Mouse (Mus musculus): ENCODE measurements at regions not wholly inside any gene's neighbourhood (a gene's known extent, or its start where the extent isn't known, plus 50 kb on each side); places are given as distances from the start of the nearest gene placed in this dataset.

GRCm38 (mm10) chr19:18146494-18146893 is 309.1 kb upstream of the Pcsk5 start:
- WGBS: 47% methylated on average over 3 of the region's 3 CpGs

GRCm38 (mm10) chr19:18130936-18131335 is 293.5 kb upstream of the Pcsk5 start:
- Histone ChIP-seq H3K9me3 (replicated peaks; ENCODE audit: low read length) (no peaks in the 10 kb centered on the region), H3K27me3 (ENCODE audit: insufficient read depth, low read length) (no peaks in the 10 kb centered on the region), H3K4me3 (replicated peaks; ENCODE audit: low read depth, low read length) (no peak overlapping the region), H3K4me2 (ENCODE audit: low read length) (no peak overlapping the region), H3K9ac (ENCODE audit: low read depth, low read length) (no peak overlapping the region), H3K36me3 (ENCODE audit: insufficient read depth, low read length) (no peaks in the 10 kb centered on the region), H3K27ac (no peak overlapping the region), H3K4me1 (replicated peaks; ENCODE audit: insufficient read depth, low read length) (no peaks in the 10 kb centered on the region)
- 99% methylated on average over 3 of the region's 3 CpGs for WGBS
- no peak for TF ChIP-seq CTCF (IDR thresholded peaks at IDR 0.05; ENCODE audit: low read depth)
- DNase-seq (ENCODE audit: low spot score): peak; percentile 29
- no peak for ATAC-seq (replicated peaks; ENCODE audit: low FRiP score, low read depth)

More at GRCm38 (mm10) chr19:18146494-18146893, 309.1 kb upstream of the Pcsk5 start:
- TF ChIP-seq CTCF (IDR thresholded peaks at IDR 0.05; ENCODE audit: low read depth): no peak
- Histone ChIP-seq H3K36me3 (ENCODE audit: insufficient read depth, low read length) (no peaks in the 10 kb centered on the region), H3K27me3 (ENCODE audit: insufficient read depth, low read length) (no peaks in the 10 kb centered on the region), H3K4me2 (ENCODE audit: low read length) (no peak overlapping the region), H3K27ac (no peak overlapping the region), H3K9me3 (replicated peaks; ENCODE audit: low read length) (no peaks in the 10 kb centered on the region), H3K9ac (ENCODE audit: low read depth, low read length) (no peak overlapping the region), H3K4me1 (replicated peaks; ENCODE audit: insufficient read depth, low read length) (no peaks in the 10 kb centered on the region), H3K4me3 (replicated peaks; ENCODE audit: low read depth, low read length) (no peak overlapping the region)
- DNase-seq (ENCODE audit: low spot score): no peak
- ATAC-seq (replicated peaks; ENCODE audit: low FRiP score, low read depth): no peak

- Histone ChIP-seq H3K9ac (ENCODE audit: low read depth, low read length) (no peak overlapping the region), H3K4me1 (replicated peaks; ENCODE audit: insufficient read depth, low read length) (no peaks in the 10 kb centered on the region), H3K27ac (no peak overlapping the region), H3K4me2 (ENCODE audit: low read length) (no peak overlapping the region), H3K27me3 (ENCODE audit: insufficient read depth, low read length) (no peaks in the 10 kb centered on the region), H3K9me3 (replicated peaks; ENCODE audit: low read length) (no peaks in the 10 kb centered on the region), H3K36me3 (ENCODE audit: insufficient read depth, low read length) (no peaks in the 10 kb centered on the region), H3K4me3 (replicated peaks; ENCODE audit: low read depth, low read length) (no peak overlapping the region)
- 59% methylated on average over 2 of the region's 2 CpGs for WGBS
- TF ChIP-seq CTCF (IDR thresholded peaks at IDR 0.05; ENCODE audit: low read depth): no peak
- ATAC-seq (replicated peaks; ENCODE audit: low FRiP score, low read depth) (no peak), DNase-seq (ENCODE audit: low spot score) (peak; percentile 68)
These were observed 291.4 kb upstream of the Pcsk5 start for GRCm38 (mm10) chr19:18128786-18129185.

GRCm38 (mm10) chr19:18106236-18106635 is 268.8 kb upstream of the Pcsk5 start:
- Histone ChIP-seq H3K4me3 (replicated peaks; ENCODE audit: low read depth, low read length) (no peak overlapping the region), H3K27ac (no peak overlapping the region), H3K36me3 (ENCODE audit: insufficient read depth, low read length) (no peaks in the 10 kb centered on the region), H3K9me3 (replicated peaks; ENCODE audit: low read length) (no peaks in the 10 kb centered on the region), H3K4me2 (ENCODE audit: low read length) (no peak overlapping the region), H3K27me3 (ENCODE audit: insufficient read depth, low read length) (no peaks in the 10 kb centered on the region), H3K4me1 (replicated peaks; ENCODE audit: insufficient read depth, low read length) (no peaks in the 10 kb centered on the region), H3K9ac (ENCODE audit: low read depth, low read length) (no peak overlapping the region)
- 80% methylated on average over 6 of the region's 6 CpGs for WGBS
- TF ChIP-seq CTCF (IDR thresholded peaks at IDR 0.05; ENCODE audit: low read depth): no peak
- DNase-seq (ENCODE audit: low spot score) (no peak), ATAC-seq (replicated peaks; ENCODE audit: low FRiP score, low read depth) (no peak)

- H3K9ac ChIP-seq (ENCODE audit: low read depth, low read length): no peak overlapping the region
- no peak overlapping the region for H3K4me2 ChIP-seq (ENCODE audit: low read length)
- DNase-seq (ENCODE audit: low spot score) (no peak), ATAC-seq (replicated peaks; ENCODE audit: low FRiP score, low read depth) (no peak)
- no peaks in the 10 kb centered on the region for H3K9me3 ChIP-seq (replicated peaks; ENCODE audit: low read length)
- WGBS: 94% methylated on average over 2 of the region's 2 CpGs
- TF ChIP-seq CTCF (IDR thresholded peaks at IDR 0.05; ENCODE audit: low read depth): no peak
- H3K27ac ChIP-seq: no peak overlapping the region
- H3K36me3 ChIP-seq (ENCODE audit: insufficient read depth, low read length): no peaks in the 10 kb centered on the region
- H3K4me1 ChIP-seq (replicated peaks; ENCODE audit: insufficient read depth, low read length): no peaks in the 10 kb centered on the region
- no peaks in the 10 kb centered on the region for H3K27me3 ChIP-seq (ENCODE audit: insufficient read depth, low read length)
- no peak overlapping the region for H3K4me3 ChIP-seq (replicated peaks; ENCODE audit: low read depth, low read length)
These were observed 267.2 kb upstream of the Pcsk5 start for GRCm38 (mm10) chr19:18104590-18104989.

- Histone ChIP-seq H3K4me1 (replicated peaks; ENCODE audit: insufficient read depth, low read length) (no peaks in the 10 kb centered on the region), H3K4me2 (ENCODE audit: low read length) (no peak overlapping the region), H3K27ac (no peak overlapping the region), H3K9me3 (replicated peaks; ENCODE audit: low read length) (no peaks in the 10 kb centered on the region), H3K4me3 (replicated peaks; ENCODE audit: low read depth, low read length) (no peak overlapping the region), H3K27me3 (ENCODE audit: insufficient read depth, low read length) (no peaks in the 10 kb centered on the region), H3K36me3 (ENCODE audit: insufficient read depth, low read length) (no peaks in the 10 kb centered on the region), H3K9ac (ENCODE audit: low read depth, low read length) (no peak overlapping the region)
- DNase-seq (ENCODE audit: low spot score) (peak; percentile 10), ATAC-seq (replicated peaks; ENCODE audit: low FRiP score, low read depth) (no peak)
- TF ChIP-seq CTCF (IDR thresholded peaks at IDR 0.05; ENCODE audit: low read depth): no peak
- 32% methylated on average over 4 of the region's 4 CpGs for WGBS
These were observed 264.2 kb upstream of the Pcsk5 start for GRCm38 (mm10) chr19:18101423-18102341.

Data from kidney, postnatal 0 days (tissue).